8 mouse cellular contexts compared by ENCODE assay signal in the genomic region with DNA sequence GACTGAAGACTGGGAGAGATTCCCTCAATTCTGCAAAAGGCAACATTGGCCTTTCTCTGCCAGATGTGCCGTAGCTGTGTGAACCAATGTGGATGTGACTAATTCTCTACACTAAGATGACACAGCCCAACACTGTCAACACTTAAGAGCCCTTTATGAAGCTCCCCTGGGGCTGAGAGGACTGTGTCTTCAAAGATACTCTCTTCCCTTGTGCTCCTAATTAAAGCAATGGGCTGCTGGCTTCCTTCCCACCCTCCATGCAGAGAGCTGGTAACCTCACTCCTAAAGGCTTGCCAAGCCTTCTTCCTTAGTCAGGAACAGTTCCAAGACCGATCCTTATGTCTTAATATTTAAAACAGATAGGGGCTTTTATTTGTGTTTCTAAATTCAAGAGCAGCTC.
DNase-seq lines count a peak whose midpoint lies in the region; ATAC-seq and TF ChIP-seq lines count a peak whose summit lies in the region.

No protein-coding gene starts in this region.

- no peaks in the 10 kb centered on the region for H3K36me3 ChIP-seq in intestine, embryonic 14.5 days (ENCODE audit: control insufficient read depth, insufficient read depth, low read length)
- H3K36me3 ChIP-seq in intestine, postnatal 0 days (ENCODE audit: control insufficient read depth, insufficient read depth): 0 out of 2 replicates have a peak, but pooled peaks cover 5% of the 10 kb centered on the region

- H3K4me2 ChIP-seq in intestine, embryonic 14.5 days (ENCODE audit: low read length): no peak overlapping the region
- H3K4me2 ChIP-seq in intestine, postnatal 0 days (replicated peaks; ENCODE audit: low read depth): no peak overlapping the region

- 59% methylated on average over 2 of the region's 2 CpGs for WGBS in intestine, embryonic 14.5 days
- 50% methylated on average over 2 of the region's 2 CpGs for WGBS in intestine, postnatal 0 days

- no peak overlapping the region for H3K9ac ChIP-seq in intestine, embryonic 14.5 days (ENCODE audit: low read length)
- H3K9ac ChIP-seq in intestine, postnatal 0 days (ENCODE audit: low read depth, low read length): no peak overlapping the region

- H3K4me3 ChIP-seq in intestine, embryonic 14.5 days (ENCODE audit: low read depth, low read length): no peak overlapping the region
- H3K4me3 ChIP-seq in intestine, postnatal 0 days (ENCODE audit: low read depth, low read length): no peak overlapping the region

- no peak for ATAC-seq in intestine, embryonic 14.5 days (replicated peaks; ENCODE audit: low FRiP score, low TSS enrichment, low read depth)
- no peak for ATAC-seq in intestine, postnatal 0 days

- no peaks in the 10 kb centered on the region for H3K9me3 ChIP-seq in intestine, embryonic 14.5 days (ENCODE audit: control insufficient read depth, low read length)
- no peaks in the 10 kb centered on the region for H3K9me3 ChIP-seq in intestine, postnatal 0 days (ENCODE audit: control insufficient read depth)

- DNase-seq in intestine, embryonic 14.5 days (ENCODE audit: low spot score): no peak
- DNase-seq in brain, adult 2 months (ENCODE audit: low read depth, low spot score): peak; percentile 76
- peak; percentile 46 to 55 for DNase-seq in cerebellum, postnatal 36 days
- DNase-seq in lung, postnatal 14 days: peak; percentile 34
- DNase-seq in spleen, postnatal 4 days (ENCODE audit: low spot score in 2 of 2): no peak
- no peak for DNase-seq in c-Kit-positive CD71-positive TER-119-positive erythroid progenitor cells, embryonic 14.5 days (ENCODE audit: low spot score)
- DNase-seq in kidney, adult 9 months: no peak

- H3K27ac ChIP-seq in intestine, embryonic 14.5 days (ENCODE audit: low read depth): peak overlapping the region; percentile 1; the same call in 1 of the 2 replicates
- no peak overlapping the region for H3K27ac ChIP-seq in intestine, postnatal 0 days (ENCODE audit: low read depth, low read length)

- H3K4me1 ChIP-seq in intestine, embryonic 14.5 days (replicated peaks; ENCODE audit: control insufficient read depth, insufficient read depth, low read length): peaks cover 2% of the 10 kb centered on the region; the same call in 1 of the 2 replicates
- H3K4me1 ChIP-seq in intestine, postnatal 0 days (replicated peaks; ENCODE audit: control insufficient read depth, insufficient read depth, low read length): no peaks in the 10 kb centered on the region

- no peaks in the 10 kb centered on the region for H3K27me3 ChIP-seq in intestine, embryonic 14.5 days (replicated peaks; ENCODE audit: control insufficient read depth, insufficient read depth, low read length)
- H3K27me3 ChIP-seq in intestine, postnatal 0 days (replicated peaks; ENCODE audit: control insufficient read depth, insufficient read depth, low read length): no peaks in the 10 kb centered on the region

- no peak for TF ChIP-seq CTCF in intestine, postnatal 0 days (IDR thresholded peaks at IDR 0.05; ENCODE audit: low read depth)

Comparison
In these comparisons a context has a peak if more than half of its experiments do, and no peak if none do; other contexts are left out.
1. DNase-seq: peak in brain, adult 2 months (single experiment), cerebellum, postnatal 36 days (2 of 2) and lung, postnatal 14 days (single experiment); none in intestine, embryonic 14.5 days (single experiment), spleen, postnatal 4 days (0 of 2), c-Kit-positive CD71-positive TER-119-positive erythroid progenitor cells, embryonic 14.5 days (single experiment) and kidney, adult 9 months (single experiment).